Mouse (Mus musculus) ovary, adult 18-20 months (tissue): ENCODE measurements around the gene Mogat2.

Experiments
- DNase-seq: peaks from one replicate; pipeline ENCODE4 v3.0.0; 2022; ENCODE audit warnings: low spot score, mixed read lengths

Mogat2 gene

DNA sequence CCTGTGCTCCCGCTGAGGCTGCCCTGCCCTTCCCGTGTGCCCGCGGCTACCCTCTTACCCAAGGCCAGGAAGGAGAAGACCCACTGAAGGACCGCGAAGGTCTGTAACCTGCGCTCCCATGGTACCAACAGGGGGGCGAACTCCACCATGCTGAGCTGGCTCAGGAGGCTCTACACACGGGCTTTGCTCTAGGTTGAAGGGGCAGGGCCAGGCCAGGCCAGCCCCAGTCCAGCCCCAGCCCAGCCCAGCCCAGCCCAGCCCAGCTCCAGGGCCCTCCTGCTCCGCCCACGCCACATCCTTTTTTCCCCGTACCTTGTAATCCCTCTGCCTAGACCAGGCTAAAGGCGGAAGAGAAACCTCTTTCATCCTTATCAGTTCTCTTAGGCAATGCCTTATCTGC lies at the start of gene Mogat2:
TSS of gene Mogat2 (minus strand) at position 203 of the 400 bp plus-strand sequence.
- DNase-seq = no peak

DNA sequence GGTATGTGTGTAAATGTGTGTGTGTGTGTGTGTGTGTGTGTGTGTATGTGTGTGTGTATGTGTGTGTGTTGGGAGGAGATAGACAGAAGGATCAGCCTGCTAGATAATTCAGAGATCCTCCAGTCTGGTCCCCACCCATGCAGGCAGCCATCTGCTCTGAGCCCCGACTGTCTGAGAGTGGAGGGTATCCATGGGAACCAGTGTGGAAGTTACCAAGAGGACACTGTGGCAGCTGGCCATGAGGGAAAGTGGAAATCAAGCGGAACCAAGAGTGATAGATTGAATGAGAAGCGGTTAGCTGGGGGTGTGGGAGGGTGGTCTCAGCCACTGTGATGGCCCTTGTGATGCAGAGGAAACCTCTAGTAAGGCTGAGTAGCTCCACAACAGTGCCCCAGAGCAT lies 48.9 kb upstream of the Mogat2 start:
- no peak for DNase-seq

DNA sequence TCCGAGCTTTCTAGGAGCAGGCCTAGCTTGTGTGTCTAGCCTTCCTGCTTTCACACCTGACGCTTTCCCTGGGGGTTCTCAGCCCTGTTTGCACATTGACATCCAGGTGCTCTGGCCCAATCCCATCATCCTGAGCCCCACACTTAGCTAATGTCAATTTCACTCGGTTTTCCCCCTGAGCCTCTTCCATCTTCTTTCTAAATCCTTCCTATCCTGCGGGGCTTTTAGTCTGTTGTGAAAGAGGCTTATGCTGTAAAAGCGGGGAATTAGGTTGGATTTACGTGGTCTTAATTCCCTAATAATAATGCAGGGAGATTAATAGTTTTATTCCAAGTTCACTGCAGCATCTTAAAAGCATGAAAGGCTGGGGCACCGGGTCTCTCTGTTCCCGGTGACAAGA lies 41.2 kb upstream of the Mogat2 start:
- DNase-seq = no peak

DNA sequence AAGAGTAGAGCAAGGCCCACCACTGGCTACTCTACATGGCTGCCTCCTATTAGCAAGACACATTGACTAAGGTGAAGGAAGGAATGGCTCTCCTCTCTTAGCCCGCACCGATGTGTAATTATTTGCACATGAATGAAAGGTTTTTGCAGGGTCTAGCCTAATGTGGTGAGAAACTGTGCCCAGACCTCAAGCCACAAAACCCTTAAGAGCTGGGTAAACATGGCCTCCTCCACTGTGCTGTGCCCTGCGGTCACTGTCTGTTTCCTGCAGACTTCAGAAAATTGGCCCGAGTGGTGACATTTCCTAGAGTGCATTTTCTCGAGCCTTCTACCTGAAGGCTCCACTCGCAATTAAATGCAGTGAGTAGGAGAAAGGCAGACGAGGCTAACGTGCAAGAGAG lies 39.9 kb upstream of the Mogat2 start:
- DNase-seq = no peak

DNA sequence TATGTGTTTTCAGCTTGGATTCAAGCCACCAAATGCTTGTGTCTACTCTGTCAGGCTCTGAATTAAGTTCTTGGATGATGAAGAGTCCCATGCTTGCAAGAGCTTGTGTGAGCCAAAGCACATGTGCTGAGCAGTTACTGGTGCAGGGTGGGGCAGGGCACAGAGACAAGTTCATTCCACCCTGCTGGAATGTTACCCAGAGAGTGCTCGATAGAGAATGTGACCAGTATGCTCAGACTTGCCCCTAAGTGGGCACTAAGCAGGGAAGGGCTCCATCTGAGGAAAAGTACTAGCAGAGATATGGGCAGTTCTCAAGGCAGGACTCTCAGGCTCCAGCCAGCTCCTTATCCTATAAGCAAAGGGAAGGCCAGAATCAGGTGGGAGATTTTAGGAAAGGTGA lies 38.3 kb upstream of the Mogat2 start:
- DNase-seq = no peak

DNA sequence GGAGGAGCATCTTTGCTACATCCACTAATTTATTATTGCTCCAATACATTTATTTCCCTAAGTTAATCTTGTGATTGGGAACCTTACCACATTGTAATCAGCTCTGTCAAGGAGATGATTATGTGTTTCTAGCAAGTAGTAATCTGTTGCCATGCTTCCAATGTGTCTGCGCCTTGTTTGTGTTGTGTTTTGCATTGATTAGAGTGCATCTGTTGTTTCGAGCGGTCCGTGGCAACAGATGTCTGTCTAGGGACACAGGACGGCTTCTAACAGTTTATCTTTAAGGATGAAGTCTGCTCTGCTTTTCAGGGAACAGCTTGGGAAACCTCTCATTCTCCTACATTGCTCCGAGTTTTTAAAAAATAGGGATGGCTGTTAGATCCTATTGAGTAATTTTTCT lies 36.7 kb upstream of the Mogat2 start:
- no peak for DNase-seq

DNA sequence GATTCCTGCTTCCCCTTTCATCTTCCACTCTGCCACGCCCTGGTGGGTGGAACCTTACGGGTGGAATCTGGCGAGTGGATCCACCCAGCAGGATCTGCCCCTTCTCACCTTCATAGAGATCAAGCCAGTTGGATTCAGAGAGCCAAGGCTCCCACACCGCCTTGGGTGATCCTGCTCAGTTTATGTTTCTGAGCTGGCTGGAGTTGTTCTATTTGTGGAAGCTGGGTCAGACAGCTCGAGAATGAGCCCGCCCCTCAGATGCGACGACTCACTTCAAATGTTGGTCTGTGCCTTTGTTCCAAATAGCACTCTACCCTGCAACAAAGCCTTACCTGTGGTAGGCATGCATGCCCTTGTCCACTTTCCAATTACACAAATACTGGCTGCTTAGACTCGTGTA lies 33.2 kb upstream of the Mogat2 start:
- no peak for DNase-seq

DNA sequence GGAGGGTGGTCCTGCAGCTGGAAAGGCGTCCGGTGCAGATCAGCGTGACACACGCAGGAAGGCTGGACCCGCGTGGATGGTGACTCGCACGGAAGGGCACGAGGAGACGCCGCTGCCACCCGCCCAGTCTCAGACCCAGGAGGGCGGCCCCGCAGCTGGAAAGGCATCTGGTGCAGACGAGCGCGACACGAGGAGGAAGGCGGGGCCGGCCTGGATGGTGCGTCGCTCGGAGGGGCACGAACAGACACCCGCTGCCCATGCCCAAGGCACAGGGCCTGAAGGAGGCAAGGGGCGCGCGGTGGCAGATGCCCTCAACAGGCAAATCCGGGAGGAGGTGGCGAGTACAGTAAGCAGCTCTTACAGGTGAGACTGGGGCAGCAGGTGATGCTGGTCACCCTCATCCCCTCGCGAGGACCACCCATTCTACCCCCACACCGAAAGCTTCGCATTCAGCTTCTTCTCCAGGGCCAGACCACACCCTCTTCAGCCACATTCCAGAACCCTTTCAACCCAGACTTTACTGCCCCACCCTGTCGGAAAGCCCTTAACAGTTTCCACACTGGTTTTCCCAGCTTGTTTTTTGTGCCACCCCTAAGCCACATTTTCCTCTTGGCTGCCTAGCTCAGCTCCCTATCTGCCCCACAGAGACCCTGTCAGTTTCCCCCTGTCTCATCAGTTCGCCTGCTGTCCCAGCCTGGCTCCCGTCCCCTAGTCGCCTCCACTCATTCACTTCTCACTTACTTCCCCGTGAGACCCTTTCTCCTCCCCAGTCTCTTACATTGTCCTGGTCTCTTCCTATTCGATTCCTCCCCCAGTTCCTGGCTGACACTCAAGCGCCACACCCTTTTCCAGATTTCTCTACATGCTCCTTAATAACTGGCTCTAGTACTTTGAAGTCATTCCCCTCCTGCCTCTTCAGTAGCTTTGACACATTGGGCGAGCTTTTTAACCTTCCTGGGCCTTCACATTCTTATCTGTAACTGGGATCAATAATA lies 30.8 kb upstream of the Mogat2 start:
- DNase-seq = no peak

DNA sequence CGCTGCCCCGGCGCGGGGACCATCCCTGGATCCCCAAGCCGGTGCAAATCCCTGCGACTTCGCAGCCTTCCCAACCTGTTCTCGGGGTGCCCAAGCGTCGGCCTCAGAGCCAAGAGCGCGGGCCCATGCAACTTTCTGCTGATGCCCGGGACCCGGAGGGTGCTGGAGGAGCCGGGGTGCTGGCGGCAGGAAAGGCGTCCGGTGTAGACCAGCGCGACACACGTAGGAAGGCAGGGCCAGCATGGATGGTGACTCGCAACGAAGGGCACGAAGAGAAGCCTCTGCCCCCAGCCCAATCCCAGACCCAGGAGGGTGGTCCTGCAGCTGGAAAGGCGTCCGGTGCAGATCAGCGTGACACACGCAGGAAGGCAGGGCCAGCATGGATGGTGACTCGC lies 30.1 kb upstream of the Mogat2 start:
- DNase-seq = no peak

DNA sequence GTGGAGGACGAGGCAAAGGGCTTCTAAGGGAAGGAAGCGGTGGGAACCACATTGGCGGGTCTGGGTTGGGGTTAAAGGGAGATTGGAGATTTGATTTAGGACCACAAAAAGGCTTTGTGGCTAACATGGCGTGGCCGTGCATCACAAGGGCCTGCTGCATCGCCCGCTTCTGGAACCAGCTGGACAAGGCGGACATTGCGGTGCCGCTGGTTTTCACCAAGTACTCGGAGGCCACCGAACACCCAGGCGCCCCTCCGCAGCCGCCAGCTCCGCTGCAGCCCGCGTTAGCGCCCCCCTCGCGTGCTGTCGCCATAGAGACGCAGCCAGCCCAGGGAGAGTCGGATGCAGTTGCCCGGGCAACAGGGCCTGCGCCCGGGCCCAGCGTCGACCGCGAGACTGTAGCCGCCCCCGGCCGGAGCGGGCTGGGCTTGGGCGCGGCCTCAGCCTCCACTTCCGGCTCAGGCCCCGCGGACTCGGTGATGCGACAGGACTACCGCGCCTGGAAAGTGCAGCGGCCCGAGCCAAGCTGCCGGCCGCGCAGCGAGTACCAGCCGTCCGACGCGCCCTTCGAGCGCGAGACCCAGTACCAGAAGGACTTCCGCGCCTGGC lies 29.6 kb upstream of the Mogat2 start:
- DNase-seq = peak; percentile 50

DNA sequence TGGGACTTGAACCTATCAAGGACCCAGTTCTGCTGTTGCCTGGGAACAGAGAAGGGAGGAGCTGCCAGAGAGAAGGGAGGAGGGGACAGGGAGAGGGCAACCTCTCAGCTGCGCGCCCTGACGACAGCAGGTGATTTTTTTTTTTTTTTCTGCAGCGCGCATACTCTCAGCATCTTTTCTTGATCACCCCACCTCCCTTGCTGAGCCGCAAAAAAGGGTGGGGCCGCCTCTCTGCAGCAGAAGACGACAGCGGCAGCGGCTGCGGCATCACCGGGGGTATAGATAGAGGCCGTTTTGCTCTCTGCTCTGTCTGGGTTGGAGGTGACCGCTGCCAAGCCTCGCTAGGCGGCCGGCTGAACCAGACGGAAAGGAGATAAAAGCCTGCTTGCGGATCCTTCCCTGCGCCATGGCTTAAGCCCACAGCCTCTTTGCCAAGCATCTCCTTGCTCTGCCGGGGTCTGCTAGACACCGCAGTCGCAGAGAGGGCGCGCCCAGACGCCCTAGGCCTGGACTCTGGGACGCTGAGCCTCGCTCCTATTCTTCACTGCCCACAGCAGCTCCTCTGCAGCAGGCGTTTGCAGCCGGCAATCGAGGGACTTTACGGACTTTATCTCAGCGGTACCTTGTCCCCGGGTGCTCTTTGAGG lies 29.0 kb upstream of the Mogat2 start, which contains the start of gene Map6:
TSS of gene Map6 (plus strand) at position 197 of the 646 bp plus-strand sequence.
- no peak for DNase-seq

DNA sequence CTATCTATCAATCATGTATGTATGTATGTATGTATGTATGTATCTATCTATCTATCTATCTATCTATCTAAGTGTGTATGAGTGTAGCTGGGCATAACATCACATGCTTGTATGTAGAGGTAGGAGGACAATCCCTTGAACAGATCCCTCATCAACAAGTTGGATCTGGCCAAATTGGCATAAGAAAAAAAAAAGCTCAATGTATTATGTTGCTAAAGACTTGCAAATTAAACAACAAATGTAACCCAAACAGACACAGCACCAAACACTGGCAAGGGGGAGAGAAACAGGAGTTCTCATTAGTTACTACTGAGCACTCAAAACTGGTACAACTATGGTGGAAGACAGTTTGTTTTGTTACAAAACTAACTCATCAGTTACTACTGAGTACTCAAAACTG lies 26.2 kb upstream of the Mogat2 start:
- DNase-seq = no peak

DNA sequence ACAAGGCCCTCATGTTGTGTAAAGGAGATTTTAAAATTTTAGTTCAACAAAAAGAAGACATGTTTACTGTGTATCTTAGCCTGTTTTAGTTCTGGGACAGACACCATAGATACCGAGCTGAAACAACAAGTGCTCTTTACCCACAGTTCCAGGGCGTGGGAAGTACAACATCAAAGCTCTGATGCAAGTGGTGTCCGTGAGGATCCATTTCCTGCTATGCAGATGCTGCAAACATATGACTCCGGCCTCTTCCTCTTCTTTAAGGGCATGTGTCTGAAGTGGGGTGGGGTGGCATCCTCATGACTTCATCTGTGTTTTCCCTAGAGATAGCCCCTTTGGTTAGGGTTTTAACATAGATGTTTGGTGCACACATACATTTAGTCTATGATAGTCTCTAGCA lies 25.1 kb upstream of the Mogat2 start:
- DNase-seq = no peak

DNA sequence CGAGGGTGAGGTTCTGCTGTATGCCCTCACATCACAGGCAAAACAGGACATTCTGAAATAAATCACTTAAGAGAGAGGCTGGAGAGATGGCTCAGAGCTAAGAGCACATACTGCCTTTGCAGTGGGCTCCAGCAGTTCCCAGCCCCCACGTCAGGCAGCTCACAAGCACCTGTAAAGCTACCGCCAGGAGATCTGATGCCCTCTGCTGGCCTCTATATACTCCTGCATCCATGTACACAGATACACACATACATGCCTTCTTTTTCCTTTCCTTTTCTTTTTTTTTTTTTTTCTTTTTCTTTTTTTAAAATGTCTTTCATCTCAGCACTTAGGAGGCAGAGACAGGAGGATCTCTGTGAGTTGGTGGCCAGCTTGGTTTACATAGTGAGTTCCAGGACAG lies 23.5 kb upstream of the Mogat2 start:
- no peak for DNase-seq

DNA sequence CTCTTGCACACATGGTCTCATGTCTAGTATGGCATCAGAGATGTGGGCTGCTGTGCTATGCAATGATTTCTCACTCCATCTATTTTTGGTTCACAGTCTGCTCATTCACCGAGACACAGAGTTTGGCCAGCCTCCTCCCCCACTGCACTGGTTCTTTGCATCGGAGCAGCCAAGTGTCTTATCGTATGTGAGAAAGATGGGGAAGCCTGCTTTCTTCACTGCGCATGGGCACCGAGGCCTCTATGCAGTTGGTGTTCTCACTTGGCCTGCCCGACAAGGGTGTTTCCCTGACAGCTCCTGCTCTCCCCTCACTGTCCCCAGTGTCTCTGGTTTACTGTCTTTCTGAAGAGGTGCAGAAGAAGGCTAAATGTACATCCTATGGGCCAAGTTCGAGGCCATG lies 16.6 kb upstream of the Mogat2 start:
- DNase-seq = no peak

DNA sequence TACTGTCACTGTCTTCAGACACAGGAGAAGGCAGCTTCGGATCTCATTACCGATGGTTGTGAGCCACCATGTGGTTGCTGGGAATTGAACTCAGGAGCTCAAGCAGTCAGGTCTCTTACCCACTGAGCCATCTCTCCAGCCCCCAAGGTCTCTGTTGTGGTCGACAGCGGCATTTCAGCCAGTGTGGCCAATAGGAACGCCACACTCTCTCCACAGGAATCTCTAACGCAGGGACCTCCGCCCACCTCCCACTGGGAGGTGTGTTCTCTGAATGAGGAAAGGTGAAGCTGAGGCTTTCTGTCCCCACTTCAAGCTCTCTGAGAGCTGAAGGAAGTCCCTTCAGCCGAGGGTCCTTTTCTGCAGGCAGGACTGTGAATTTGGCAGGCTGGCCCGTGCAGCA lies 12.0 kb upstream of the Mogat2 start:
- DNase-seq = no peak

DNA sequence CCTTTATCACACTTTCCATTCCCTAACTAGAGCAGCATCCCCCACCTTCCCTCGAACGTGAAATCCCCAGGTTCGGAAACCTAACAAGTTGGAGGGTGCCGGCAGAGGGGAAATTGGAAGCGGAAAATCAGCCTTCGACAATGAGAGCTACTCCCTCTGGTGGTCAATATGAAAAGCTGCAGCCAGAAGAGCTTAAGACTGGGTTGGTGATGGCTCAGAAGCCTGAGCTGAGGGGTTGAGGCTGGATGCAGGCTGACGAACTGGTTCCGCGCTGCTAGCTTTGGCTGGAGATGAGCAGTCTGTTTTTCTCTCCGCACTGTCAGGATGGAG lies 11.1 kb upstream of the Mogat2 start:
- no peak for DNase-seq

DNA sequence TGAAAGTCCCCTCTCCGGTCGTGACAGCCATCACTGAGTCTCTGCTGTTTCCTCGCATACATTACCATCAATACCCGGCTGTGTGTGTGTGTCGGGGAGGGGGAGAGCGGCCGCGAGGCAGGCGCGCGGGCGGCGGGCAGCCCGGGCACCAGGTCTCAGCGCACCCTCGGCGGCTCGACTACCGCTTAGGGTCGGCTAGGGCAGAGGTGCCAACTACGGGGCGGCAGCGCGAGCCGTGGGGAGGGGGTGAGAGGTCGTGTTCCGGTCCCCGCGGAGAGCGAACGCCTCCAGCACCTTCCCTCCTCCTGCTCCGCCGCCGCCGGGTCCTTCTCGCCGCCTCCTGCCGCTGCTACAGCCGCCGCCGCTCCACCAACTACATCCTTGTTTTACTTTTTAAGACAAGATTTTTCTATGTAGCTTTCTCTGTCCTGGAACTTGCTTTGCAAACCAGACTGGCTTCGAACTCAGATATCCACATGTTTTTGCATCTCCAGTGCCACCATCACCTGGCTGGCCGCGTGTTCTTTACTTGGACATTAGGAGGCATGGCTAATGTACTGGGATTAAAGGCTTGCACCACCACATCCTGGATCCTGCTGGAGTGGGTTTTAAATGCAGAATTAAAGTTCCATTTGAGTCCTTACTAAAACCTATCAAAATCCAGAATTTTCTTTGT lies 10.6 kb upstream of the Mogat2 start:
- no peak for DNase-seq

DNA sequence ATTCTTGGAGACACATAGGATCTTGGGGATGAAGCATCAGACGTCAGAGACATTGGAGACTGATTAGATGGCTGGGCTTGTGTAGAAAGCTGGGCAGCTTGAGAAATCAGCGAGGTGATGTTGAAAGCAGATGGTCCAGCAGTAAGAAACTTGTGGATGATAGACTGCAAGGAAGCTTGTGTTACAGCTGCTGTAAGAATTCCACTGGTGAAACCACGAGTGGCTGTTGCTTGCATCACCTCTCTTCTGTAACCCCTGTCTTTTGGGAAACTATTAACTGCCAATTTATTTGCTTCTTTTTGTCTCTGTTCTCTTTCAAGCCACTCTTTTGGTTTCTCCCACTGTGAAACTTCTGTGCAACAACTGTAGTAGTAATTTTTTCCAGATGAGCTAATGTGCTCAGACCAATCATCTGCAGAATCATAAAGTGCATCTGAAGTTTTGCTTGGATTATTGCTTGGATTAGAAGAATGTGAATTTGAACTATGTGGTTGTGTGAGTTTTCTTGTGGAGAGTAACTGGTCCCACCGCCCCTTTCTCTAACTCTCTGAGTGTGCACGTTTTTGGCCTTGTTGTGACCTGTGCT lies 9.8 kb upstream of the Mogat2 start:
- no peak for DNase-seq

DNA sequence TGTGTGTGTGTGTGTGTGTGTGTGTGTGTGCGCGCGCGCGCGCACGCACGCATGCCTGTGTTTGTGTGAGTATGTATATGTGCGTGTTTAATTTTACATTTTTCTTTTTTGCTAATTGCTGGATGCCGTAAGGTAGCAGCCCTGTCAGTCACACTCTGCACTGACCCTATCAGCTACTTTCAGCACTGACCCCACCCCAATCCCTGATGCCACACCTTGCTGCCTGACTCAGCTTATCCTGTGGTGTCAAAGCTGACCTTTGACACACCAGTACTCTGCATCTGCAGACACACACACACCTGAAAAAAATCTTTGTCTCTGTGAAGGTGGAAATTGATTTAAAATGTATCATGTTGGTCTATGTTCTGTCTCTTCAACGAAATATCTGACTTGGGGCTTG lies 3.7 kb upstream of the Mogat2 start:
- DNase-seq = no peak

DNA sequence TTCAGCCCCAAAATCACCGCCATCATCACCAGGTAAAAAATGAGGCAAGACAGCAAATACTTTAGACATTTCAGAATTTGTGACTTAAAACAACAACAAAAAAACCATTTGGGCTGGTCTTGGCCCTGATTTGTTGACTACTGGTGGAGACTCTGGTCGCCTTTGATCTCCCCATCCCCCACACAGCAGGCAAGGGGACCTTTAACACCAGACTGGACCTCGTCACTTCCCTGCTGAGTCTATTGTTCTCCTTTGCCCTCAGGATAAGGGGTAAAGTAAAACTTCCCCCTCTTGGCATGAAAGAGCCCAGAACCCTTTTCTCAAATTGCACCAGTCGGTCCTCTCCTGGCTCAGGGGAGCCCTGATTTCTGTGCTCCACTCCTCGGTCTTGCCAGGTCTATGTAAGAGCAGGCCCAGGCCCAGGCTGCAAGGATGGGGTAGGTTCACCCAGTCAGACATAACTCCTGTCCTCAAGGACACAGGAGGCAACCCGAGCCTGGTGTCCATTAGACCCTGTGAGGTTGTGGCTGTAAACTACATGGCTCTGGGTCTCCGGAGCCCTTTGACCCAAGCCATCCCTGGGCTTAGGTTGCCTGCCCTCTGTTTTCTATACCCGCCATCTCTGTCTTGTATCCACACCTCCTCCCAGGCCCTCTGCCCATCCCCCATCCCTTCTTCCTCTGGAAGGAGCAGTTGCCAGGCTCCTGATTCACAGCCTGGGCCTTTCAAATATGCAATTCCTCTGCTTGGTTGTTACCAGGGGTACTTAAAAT lies 1.3 kb downstream of the Mogat2 start:
- DNase-seq = no peak
